Mouse (Mus musculus) activated CD4-positive, CD25-positive, alpha-beta regulatory T cell, adult 9 weeks (primary cell): ENCODE results near the gene Kif7. TPM values are rescaled to one million over a fixed set of nuclear protein-coding genes. Genes with fewer than 3 reads are reported as not detected.

Experiments
- polyA plus RNA-seq: library from polyadenylated mRNA; unstranded; fragments of 100-300 nt; shearing (Covaris generic); gene quantifications from one replicate; pipeline ENCODE4 v1.2.1, GENCODE M21; 2017

Kif7 gene
- 0.16 TPM for polyA plus RNA-seq

GRCm38 (mm10) chr7:79715187-79715981, at the start of gene Kif7:
Kif7 (minus strand) TSS chr7:79715720.

DNA sequence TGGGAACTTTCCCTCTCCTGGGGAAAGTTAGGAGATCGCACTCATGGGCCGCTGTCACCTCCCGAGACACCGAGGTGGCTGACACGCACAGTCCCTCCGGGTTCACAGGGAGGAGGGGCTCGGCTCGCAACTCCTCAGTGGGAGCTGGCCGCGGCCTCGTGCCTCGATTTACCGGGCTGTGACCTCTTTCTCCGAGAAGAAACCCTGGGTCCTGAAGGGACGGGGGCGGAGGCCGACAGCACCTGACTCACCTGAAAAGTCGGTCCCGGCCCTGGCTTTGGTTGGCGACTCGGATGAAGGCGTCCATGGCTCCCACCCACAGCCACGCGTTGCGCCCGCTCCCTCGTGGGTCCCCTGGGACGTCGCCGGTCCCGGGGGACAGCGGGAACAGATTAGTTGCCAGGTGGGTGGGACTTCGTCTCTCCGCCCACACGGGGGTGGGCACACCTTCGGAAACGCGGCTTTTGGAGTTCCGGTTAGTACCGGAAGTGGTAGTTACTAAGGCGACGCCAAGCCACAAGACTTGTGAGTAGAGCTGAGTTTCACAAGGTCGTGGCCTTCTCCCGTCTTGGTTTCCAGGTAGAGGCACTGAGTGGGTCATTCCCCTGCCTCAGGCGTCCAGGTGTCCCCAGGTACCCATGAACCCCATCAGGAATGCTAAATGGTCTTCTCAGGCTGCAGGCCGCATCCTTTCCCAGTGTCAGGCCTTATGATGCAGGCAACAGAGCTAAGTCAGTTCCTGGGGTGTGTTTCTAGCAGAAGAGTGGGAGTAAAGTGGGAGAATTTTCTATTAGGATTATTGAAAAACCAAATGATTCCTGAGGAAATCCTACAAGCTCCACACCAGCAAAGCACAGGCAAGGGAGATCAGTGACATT, 27.4 kb upstream of the Kif7 start, which contains the start of the genes Pex11a and Wdr93:
Gene Pex11a, minus strand, starts transcription at position 473 of the 878 bp plus-strand sequence.
Gene Wdr93, plus strand, starts transcription at position 505 of the 878 bp plus-strand sequence.

GRCm38 (mm10) chr7:79732622-79733021, 17.1 kb upstream of the Kif7 start, which contains the start of gene Plin1:
Plin1 (minus strand) TSS chr7:79732903.

GRCm38 (mm10) chr7:79659578-79660290, 55.8 kb downstream of the Kif7 start, which contains the start of gene Ticrr:
Ticrr (plus strand) TSS chr7:79660196.

Other genes with a start within 250 kb of the Kif7 start
- 44.4 TPM for gene Polg, start 249.4 kb downstream of the Kif7 start, polyA plus RNA-seq
- gene Rhcg, start 98.1 kb downstream of the Kif7 start, polyA plus RNA-seq, result not detected
- gene Ticrr, start 55.5 kb downstream of the Kif7 start, polyA plus RNA-seq, result 2.9 TPM
- not detected for gene Plin1, start 17.2 kb upstream of the Kif7 start, polyA plus RNA-seq
- 5.4 TPM for gene Pex11a, start 27.4 kb upstream of the Kif7 start, polyA plus RNA-seq
- 0.48 TPM for gene Wdr93, start 27.4 kb upstream of the Kif7 start, polyA plus RNA-seq
- not detected for gene Mesp1, start 78.1 kb upstream of the Kif7 start, polyA plus RNA-seq
- gene Mesp2, start 95.0 kb upstream of the Kif7 start, polyA plus RNA-seq, result 0.42 TPM
- 0.39 TPM for gene Anpep, start 145.3 kb upstream of the Kif7 start, polyA plus RNA-seq
- 32.2 TPM for gene Ap3s2, start 204.9 kb upstream of the Kif7 start, polyA plus RNA-seq
- 0.28 TPM for gene Arpin, start 219.6 kb upstream of the Kif7 start, polyA plus RNA-seq